Mouse (Mus musculus) limb, embryonic 11.5 days (tissue): Measurements from ENCODE around the gene Kat5. TPM values are rescaled to one million over a fixed set of nuclear protein-coding genes. Genes with fewer than 3 reads are reported as not detected.

Source experiments
- ATAC-seq: fragments of 200-750 bp; cut with Nextera tagmentation; 2 replicates; pipeline ENCODE4 v1.8.0; 2017; ENCODE audit warnings: low read depth; ENCODE audit not compliant: insufficient number of reproducible peaks, low FRiP score, low TSS enrichment
- DNase-seq: peaks from one replicate; pipeline ENCODE4 v3.0.0-alpha.2; 2015; ENCODE audit warnings: low spot score
- H3K27ac ChIP-seq: fragments of 300-500 bp; sonication (generic); replicated peaks from 2 replicates; pipeline ENCODE4 v1.5.1; 2014; ENCODE audit warnings: low read depth, mild to moderate bottlenecking, low read length
- H3K27me3 ChIP-seq: fragments of 300-500 bp; sonication (generic); 2 replicates; pipeline ENCODE4 v1.6.1; 2014; ENCODE audit warnings: mild to moderate bottlenecking, low read length, mixed read lengths; ENCODE audit not compliant: control insufficient read depth, insufficient read depth
- H3K36me3 ChIP-seq: fragments of 300-500 bp; sonication (generic); 2 replicates; pipeline ENCODE4 v1.6.1; 2014; ENCODE audit warnings: mild to moderate bottlenecking, low read length, moderate library complexity, mixed read lengths; ENCODE audit not compliant: control insufficient read depth, insufficient read depth
- H3K4me1 ChIP-seq: fragments of 300-500 bp; sonication (generic); 2 replicates; pipeline ENCODE4 v1.6.1; 2014; ENCODE audit warnings: low read length, mixed read lengths; ENCODE audit not compliant: control insufficient read depth, insufficient read depth
- H3K4me2 ChIP-seq: fragments of 300-500 bp; sonication (generic); 2 replicates; pipeline ENCODE4 v1.6.1; 2014; ENCODE audit warnings: low read depth, mild to moderate bottlenecking, moderate library complexity; ENCODE audit not compliant: severe bottlenecking
- H3K4me3 ChIP-seq: fragments of 300-500 bp; sonication (generic); 2 replicates; pipeline ENCODE4 v1.5.1; 2014; ENCODE audit warnings: low read depth, low read length
- H3K9ac ChIP-seq: fragments of 300-500 bp; sonication (generic); 2 replicates; pipeline ENCODE4 v1.6.1; 2014; ENCODE audit warnings: mild to moderate bottlenecking, low read length
- H3K9me3 ChIP-seq: fragments of 300-500 bp; sonication (generic); 2 replicates; pipeline ENCODE4 v1.6.1; 2016; ENCODE audit warnings: low read length; ENCODE audit not compliant: control insufficient read depth
- WGBS: fragments of 180-500 bp; shearing (Covaris S2); extraction: QIAGEN DNeasy Blood & Tissue Kit; methylation state at CpG from one replicate; pipeline ENCODE4 v1.1.7; 2014; 5-methylcytosine and 5-hydroxymethylcytosine counted together
- polyA plus RNA-seq: library from polyadenylated mRNA; unstranded; fragments of >200 nt; fragmentation: Nextera tagmentation; extraction: Ambion mirVana; gene quantifications from 2 replicates; pipeline ENCODE4 v1.2.1, GENCODE M21; 2014

Kat5 gene
- polyA plus RNA-seq, 1 experiment from 2014 or later = 36.6 TPM

DNA sequence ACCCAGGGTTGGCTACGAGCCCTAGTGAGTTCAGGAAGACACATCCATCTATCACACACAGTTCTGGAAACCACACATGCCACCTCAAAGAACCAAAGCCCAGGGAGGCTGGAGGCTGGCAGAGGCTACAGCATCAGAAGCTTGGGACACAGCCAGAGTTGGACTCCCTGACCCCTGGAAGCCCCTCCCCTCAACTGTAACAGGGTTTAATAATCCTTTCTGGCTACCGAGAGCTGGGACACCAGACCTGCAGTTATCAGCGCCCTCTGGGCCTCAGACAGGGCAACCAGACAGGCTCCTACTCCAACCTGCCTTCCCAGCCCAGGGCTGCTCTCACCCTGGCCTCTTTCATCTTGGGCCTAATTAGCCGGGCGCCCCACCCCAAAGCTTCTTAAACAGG is 43.7 kb downstream of the Kat5 start:
- no peak overlapping the region for H3K9ac ChIP-seq
- H3K4me1 ChIP-seq = peaks cover 16% of the 10 kb centered on the region
- H3K9me3 ChIP-seq = no peaks in the 10 kb centered on the region
- WGBS = 43% methylated on average over 5 of the region's 5 CpGs
- peaks cover 2% of the 10 kb centered on the region; the same call in 1 of the 2 replicates for H3K36me3 ChIP-seq
- peaks cover 25% of the 10 kb centered on the region for H3K27me3 ChIP-seq
- H3K4me3 ChIP-seq = no peak overlapping the region
- ATAC-seq (no peak), DNase-seq (no peak)
- no peak overlapping the region for H3K4me2 ChIP-seq
- no peak overlapping the region for H3K27ac ChIP-seq

GRCm38 (mm10) chr19:5562776-5563175 is 47.3 kb downstream of the Kat5 start:
- peaks cover 16% of the 10 kb centered on the region for H3K4me1 ChIP-seq
- ATAC-seq = no peak
- H3K4me3 ChIP-seq = no peak overlapping the region
- no peak overlapping the region for H3K9ac ChIP-seq
- H3K27me3 ChIP-seq = peaks cover 60% of the 10 kb centered on the region
- DNase-seq = no peak
- no peaks in the 10 kb centered on the region for H3K9me3 ChIP-seq
- no peak overlapping the region for H3K27ac ChIP-seq
- no peak overlapping the region for H3K4me2 ChIP-seq
- WGBS = 88% methylated on average over 10 of the region's 10 CpGs
- H3K36me3 ChIP-seq = peaks cover 2% of the 10 kb centered on the region; the same call in 1 of the 2 replicates

GRCm38 (mm10) chr19:5561886-5562285 is 48.2 kb downstream of the Kat5 start:
- 61% methylated on average over 3 of the region's 3 CpGs for WGBS
- Histone ChIP-seq H3K27ac (no peak overlapping the region), H3K9me3 (no peaks in the 10 kb centered on the region), H3K36me3 (no peaks in the 10 kb centered on the region), H3K27me3 (peaks cover 66% of the 10 kb centered on the region), H3K4me1 (peaks cover 13% of the 10 kb centered on the region), H3K4me2 (no peak overlapping the region), H3K4me3 (no peak overlapping the region), H3K9ac (no peak overlapping the region)
- no peak for ATAC-seq
- no peak for DNase-seq

DNA sequence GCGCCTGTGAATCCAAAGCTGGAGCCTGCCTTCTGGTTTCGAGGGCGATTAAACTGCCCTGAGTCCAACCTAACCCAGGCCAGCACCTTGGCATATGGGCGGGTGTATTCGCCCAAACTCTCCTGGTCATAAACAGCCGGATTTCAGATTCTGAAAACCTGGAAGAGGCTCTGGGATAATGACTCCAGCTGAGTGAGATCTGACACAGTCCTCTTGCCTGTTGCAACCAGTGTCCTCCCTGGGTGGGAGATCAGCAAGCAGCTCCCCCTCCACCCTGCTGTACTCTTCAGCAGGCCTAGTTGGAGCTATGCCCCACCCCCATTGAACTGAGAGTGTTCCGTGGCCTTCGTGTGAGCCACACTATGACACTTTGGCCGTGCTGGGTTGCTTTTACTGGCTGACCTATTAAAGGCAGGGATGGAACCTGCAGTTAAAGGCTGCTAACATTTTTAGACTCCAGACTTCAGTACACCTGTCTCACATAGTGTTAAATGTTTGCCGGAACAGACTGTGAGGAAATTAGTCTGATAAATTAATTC is 48.7 kb downstream of the Kat5 start:
- H3K27ac ChIP-seq = no peak overlapping the region
- no peaks in the 10 kb centered on the region for H3K36me3 ChIP-seq
- 0 out of 2 replicates have a peak overlapping the region, but pooled peaks have one; percentile 71 for H3K4me2 ChIP-seq
- DNase-seq = no peak
- peak overlapping the region; percentile 33; the same call in 1 of the 2 replicates for H3K4me3 ChIP-seq
- H3K27me3 ChIP-seq = peaks cover 69% of the 10 kb centered on the region
- peaks cover 10% of the 10 kb centered on the region for H3K4me1 ChIP-seq
- H3K9ac ChIP-seq = no peak overlapping the region
- WGBS = 18% methylated on average over 10 of the region's 10 CpGs
- H3K9me3 ChIP-seq = no peaks in the 10 kb centered on the region
- no peak for ATAC-seq

GRCm38 (mm10) chr19:5560457-5561041 is 49.5 kb downstream of the Kat5 start, which contains the start of gene Ovol1:
Ovol1 (minus strand) TSS chr19:5560646.
- Histone ChIP-seq H3K9ac (no peak within 1 kb of the TSS), H3K27me3 (peaks cover 72% of the 10 kb centered on the region), H3K36me3 (no peaks in the 10 kb centered on the region), H3K9me3 (no peaks in the 10 kb centered on the region), H3K4me3 (peak within 1 kb of the TSS; percentile 33), H3K27ac (no peak within 1 kb of the TSS), H3K4me2 (peak within 1 kb of the TSS; percentile 71), H3K4me1 (peaks cover 10% of the 10 kb centered on the region)
- ATAC-seq (no peak), DNase-seq (peak; percentile 53)
- WGBS = under 1% methylated on average over 55 of the region's 57 CpGs

DNA sequence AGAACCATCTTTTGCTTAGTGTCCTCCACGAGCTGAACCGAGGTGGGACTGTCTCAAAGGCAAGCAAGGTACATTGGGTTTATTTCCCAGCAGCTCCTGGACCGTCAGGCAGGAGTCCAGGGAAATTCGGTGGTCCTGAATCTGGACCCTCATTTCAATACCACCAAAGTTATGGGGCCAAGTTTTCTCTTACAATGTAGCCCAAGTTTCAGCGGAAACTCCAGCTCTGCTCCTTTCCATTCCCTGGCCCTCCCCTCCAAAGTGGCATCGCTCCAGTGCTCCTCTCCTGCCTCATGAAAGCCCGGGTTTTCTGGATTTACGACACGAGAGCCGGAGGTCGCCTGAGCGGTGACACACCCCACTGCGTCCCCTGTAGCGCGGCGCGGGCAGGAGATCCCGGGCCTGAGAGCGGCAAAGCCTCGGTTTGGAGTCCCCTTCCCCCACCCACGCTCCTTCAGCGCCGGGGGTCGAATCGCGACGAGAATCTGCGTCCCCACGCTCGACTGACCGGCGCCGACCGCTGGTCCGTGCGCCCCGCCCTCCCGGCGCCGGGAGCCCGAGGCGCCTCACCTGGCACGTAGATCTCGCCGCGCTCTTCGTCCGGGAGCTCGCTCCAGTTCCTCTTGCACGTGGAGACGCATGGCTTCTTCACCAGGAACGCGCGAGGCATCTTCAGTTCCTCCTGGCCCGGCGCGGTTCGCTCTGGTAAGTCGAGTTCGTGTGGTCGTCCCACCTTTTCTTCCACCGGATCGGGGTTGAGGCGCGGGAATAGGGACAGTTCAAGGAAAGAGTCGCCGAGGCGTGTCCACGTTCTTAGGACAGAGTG is 50.2 kb downstream of the Kat5 start:
- peaks cover 69% of the 10 kb centered on the region for H3K27me3 ChIP-seq
- peak overlapping the region; percentile 33 for H3K4me3 ChIP-seq
- peak overlapping the region; percentile 71 for H3K4me2 ChIP-seq
- no peak for ATAC-seq
- no peak overlapping the region for H3K27ac ChIP-seq
- peaks cover 10% of the 10 kb centered on the region for H3K4me1 ChIP-seq
- no peak overlapping the region for H3K9ac ChIP-seq
- under 1% methylated on average over 63 of the region's 69 CpGs for WGBS
- H3K9me3 ChIP-seq = no peaks in the 10 kb centered on the region
- peak; percentile 48 for DNase-seq
- no peaks in the 10 kb centered on the region for H3K36me3 ChIP-seq

DNA sequence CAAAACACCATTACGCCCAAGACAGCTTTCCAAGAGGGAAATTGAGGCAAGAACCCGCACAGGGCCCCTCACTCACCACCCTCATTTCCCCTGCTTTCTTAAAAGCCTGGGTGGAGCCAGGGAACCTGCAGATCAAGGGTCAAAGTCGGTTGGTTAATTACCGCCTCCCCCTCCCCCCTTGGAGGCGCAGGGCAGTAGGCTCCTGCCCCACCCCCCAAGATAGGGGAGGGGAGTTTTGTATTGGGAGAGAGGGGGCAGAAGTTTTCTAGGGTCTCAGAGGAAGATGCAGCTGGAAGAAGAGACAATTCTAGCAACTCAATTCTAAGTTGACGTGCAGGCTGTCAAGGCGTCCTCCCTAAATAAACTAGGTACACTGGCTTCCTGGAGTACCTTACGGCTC is 50.8 kb downstream of the Kat5 start:
- ATAC-seq (no peak), DNase-seq (no peak)
- Histone ChIP-seq H3K4me3 (no peak overlapping the region), H3K36me3 (no peaks in the 10 kb centered on the region), H3K27me3 (peaks cover 69% of the 10 kb centered on the region), H3K4me2 (no peak overlapping the region), H3K27ac (no peak overlapping the region), H3K4me1 (peaks cover 10% of the 10 kb centered on the region), H3K9ac (no peak overlapping the region), H3K9me3 (no peaks in the 10 kb centered on the region)
- 10% methylated on average over 8 of the region's 8 CpGs for WGBS

- Histone ChIP-seq H3K4me2 (no peak overlapping the region), H3K4me1 (peaks cover 10% of the 10 kb centered on the region), H3K27ac (no peak overlapping the region), H3K9ac (no peak overlapping the region), H3K4me3 (no peak overlapping the region), H3K27me3 (peaks cover 65% of the 10 kb centered on the region), H3K9me3 (no peaks in the 10 kb centered on the region), H3K36me3 (no peaks in the 10 kb centered on the region)
- no peak for ATAC-seq
- no peak for DNase-seq
- 57% methylated on average over 8 of the region's 8 CpGs for WGBS
Observed at GRCm38 (mm10) chr19:5558770-5559169, 51.3 kb downstream of the Kat5 start.
